Mouse (Mus musculus) yolk sac, embryonic 10.5 days (tissue): ENCODE measurements at regions not wholly inside any gene's neighbourhood (a gene's known extent, or its start where the extent isn't known, plus 50 kb on each side); places are given as distances from the start of the nearest gene placed in this dataset.

Experiments
- DNase-seq: peaks from one replicate; pipeline ENCODE4 v3.0.0-alpha.2; 2017; ENCODE audit warnings: low spot score

DNA sequence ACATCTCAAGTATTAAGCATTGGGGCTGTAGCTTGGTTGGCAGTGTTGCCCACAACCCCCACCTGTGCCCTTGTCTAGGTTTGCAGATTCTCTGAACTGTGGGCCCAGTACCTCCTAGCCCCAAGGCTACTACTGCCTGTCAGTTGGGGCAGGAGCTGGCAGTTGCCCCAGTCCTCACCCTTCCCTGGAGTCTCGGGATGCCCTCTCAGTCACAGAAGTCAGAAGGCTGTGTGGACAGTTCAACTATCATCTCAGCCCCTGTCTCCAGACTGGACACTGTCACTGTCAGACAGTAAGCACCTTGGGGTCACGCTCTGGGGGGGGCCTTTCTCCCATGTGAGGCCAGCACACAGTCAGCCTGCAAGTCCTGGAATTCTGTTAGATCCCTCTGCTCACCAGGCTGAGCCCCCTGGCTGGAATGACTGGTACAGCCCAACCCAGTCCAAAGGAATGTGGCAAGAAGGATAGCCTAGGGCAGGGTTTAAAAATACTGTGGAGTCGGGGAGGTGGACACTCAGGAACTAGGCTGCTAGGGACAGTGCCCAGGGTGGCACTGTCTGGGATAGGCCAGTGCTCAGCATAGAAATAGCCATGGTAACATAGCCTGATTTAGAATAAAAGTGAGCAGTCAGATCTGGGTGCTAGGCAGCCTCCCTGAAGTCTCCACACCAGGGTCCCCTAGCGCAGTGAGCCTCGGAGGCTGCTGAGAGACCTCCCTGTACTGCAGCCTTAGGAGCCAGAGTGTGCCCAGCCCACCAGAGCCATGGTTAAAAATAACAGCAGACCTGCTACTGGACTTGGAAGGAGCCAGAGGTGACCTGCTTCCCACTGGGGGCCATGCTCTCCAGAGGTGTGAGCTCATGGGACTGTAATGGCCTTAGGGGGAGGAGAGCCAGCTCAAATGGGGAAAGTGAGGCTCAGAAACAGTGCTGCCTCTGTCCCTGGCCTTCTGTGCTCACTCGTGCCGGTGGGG is 83.1 kb upstream of the Ptpn1 start:
- no peak for DNase-seq

DNA sequence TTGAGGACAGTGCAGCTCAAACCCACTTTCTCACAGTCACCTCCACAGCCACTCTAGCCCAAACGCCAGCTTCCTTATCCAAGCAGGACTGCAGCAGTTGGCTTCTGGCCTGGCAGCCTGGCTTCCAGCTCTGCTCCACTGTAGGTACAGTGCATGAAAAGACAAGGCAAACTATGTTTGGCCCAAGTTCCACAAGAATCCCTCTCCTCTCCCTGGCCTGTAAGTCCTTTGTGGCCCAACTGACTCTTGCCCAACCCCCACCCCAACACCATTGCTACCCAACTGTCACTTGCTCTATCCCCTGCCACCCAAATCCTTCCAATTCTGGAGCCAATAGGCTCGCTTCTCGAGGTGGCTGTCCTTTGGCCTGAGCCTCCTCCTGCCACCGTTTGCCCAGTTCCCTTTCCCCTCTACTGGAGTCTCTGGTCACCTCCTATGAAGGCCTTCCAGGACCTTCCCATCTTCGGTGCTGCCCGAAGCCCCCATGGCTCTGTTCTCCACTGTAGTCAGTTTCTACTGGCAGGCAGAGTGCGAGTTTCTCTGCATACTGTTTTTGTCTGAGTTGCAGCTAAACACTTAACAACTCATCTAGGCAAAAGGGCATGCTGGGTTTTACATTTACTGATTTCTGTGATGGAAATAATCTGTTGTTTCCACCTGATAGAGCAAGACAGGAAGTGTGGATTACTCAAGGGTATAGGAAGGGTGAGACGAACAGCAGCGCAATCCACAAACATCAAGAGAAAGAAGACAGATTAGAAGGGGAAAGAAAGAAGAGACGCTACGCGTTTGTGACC is 84.4 kb upstream of the Ptpn1 start:
- DNase-seq, result no peak

GRCm38 (mm10) chr2:167845370-167845769 is 86.5 kb upstream of the Ptpn1 start:
- no peak for DNase-seq

- DNase-seq, result no peak
Observed at GRCm38 (mm10) chr2:167844556-167844955, 87.3 kb upstream of the Ptpn1 start.

DNA sequence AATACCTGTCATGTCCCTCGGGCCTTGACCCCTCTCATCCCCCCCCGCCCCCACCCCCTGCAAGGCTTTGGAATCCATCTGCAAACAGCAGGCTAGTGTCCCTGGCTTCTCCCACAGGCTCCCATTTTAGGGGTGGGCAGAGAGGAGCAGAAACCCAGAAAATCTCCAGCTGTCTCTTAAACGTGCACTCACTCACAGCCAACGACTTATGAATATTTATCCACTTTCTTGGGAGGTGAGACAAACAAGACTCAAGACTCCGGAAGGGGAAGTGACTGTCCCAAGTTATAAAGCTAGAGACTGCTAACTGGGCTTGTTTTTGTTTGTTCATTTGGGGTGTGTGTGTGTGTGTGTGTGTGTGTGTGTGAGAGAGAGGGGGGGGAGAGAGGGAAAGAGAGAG is 87.9 kb upstream of the Ptpn1 start:
- DNase-seq, result no peak

- DNase-seq, result no peak
Observed at GRCm38 (mm10) chr2:167842993-167843392, 88.9 kb upstream of the Ptpn1 start.

DNA sequence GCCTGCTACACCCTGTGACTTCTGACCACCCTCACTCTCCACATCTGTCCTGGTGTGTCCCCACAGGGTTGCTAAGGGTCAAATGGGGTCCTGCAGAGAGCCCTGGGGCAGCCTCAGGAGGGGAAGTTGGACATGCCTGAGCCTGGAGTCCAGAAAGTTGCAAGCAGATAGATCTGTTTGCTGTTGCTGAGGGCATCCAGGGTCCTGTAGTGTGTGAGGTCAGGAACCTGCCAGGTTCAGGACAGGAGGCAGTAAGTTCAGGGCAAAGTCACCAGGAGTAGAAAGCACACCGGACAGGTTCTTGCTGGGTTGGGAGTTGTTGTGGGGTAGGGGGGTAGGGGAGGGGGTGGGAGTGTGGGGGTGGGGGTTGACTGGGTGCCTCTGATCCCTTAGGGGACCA is 89.4 kb upstream of the Ptpn1 start:
- DNase-seq, result no peak

- DNase-seq, result no peak
Observed at GRCm38 (mm10) chr2:167841339-167842240, 90.3 kb upstream of the Ptpn1 start.

- no peak for DNase-seq
Observed at GRCm38 (mm10) chr2:167840344-167840743, 91.5 kb upstream of the Ptpn1 start.

DNA sequence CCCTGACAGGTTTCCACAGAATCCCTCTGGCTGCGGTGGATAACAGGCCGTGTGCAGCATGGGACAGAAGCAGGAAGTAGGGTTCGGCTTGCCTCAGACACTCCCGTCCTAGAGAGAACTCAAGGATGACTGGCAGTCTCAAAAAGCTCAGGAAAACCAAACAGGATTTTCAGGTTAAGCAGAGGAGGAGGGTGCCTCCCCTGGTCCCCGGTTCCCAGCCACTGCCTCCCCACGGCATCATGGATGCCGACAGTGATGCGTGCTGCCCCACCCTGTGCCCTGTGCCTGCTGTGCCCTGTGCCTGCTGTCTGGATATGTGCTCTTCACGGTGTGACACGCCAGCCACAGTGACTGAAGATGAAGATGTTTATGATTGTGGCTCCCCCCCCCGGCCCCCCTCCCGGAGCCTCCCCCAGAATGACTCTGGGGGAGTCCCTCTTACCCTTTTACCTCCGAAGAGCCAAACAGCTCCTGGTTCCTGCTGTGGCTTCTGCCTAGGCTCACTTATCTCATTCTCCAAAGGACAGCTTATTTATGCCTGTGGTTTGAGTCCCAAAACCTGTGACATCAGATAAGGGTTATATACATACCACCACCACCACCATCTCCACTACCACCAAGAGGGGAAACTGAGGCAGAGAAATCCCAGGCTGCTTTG is 92.4 kb upstream of the Ptpn1 start:
- DNase-seq, result no peak

DNA sequence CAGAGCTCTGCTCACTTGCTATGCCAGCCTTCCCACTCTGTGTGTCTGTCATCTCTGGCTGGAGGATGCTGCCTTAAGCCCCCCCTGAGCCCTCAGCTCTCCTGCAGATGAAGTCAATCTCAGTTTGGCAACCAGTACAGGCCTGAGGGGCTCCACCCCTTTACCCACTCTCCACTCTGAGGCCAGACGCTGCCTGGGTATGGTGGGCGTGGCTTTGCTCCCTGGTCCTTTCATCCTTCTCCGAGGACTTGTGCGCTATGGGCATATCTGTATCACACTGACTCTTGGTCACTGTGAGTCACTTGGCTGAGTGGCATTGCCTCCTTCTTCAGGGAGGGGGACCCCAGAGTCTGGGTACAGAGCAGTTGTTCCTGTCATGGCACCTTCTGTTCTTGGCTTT is 94.3 kb upstream of the Ptpn1 start:
- DNase-seq, result no peak

GRCm38 (mm10) chr2:167836611-167837010 is 95.2 kb upstream of the Ptpn1 start:
- DNase-seq, result no peak

- no peak for DNase-seq
Observed at GRCm38 (mm10) chr2:167834605-167835004, 97.3 kb upstream of the Ptpn1 start.

DNA sequence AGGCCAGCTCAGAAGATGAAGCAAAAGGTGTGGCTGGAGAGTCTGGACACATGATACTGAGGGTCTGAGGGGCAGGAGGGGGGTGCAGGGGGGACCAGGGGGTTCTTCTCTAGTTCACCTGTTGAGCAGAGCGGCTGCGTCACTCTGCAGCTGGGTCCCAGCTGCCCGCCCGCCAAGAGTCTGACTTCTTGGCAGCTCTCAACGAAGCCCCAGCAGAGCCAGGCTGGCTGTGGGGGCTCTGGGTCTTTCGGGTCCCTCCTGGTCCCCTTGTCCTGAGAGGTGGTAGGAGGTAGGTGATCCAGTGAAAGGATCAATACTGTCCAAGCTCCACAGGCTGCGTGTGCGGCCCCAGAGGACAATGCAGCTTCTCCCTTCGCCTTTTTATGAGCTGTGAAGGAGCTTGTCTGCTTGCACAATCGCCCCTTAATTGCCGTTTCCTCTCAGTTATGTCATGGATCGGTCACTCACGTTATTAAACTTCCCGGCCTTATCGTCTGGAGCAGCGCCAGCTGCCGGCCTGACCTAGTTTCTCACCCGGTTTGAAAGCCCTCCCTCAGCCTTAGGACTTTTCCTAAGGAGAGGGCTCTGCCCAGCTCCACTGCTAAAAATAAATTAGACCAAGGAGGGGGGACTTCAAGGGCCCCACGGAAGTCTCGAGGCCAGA is 98.4 kb upstream of the Ptpn1 start:
- DNase-seq, result peak; percentile 58

- DNase-seq, result no peak
Observed at GRCm38 (mm10) chr2:167831076-167832039, 100.5 kb upstream of the Ptpn1 start.

DNA sequence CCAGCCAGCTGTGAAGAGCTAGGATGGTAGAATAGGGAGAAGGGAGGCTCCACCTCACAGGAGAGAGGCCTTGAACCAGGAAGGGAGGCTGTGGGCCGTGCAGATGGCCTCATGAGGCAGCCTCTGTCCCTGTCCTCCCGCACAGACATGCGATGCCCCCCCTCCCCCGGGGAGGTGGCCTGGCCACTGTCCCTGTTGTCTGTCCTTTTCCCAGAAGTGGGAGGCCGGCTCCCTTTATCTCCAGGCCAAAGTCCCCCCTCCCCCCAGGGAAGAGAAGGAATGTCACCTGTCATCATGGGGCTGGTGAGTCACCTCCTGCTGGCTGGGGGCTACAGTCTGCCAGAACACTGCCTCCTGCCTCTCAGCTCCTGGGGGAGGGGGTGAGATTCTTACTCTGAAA is 103.6 kb upstream of the Ptpn1 start:
- DNase-seq, result peak; percentile 96

- DNase-seq, result no peak
Observed at GRCm38 (mm10) chr2:167826922-167827703, 104.7 kb upstream of the Ptpn1 start.

- peak; percentile 84 for DNase-seq
Observed at GRCm38 (mm10) chr2:167823513-167823912, 108.3 kb upstream of the Ptpn1 start.

- no peak for DNase-seq
Observed at GRCm38 (mm10) chr2:167823044-167823443, 108.8 kb upstream of the Ptpn1 start.
